Mouse (Mus musculus) kidney, adult 2 months (tissue): ENCODE data around the gene Tmem141. TPM values are rescaled to one million over a fixed set of nuclear protein-coding genes. Genes with fewer than 3 reads are reported as not detected.

Experiments
- DNase-seq: peaks from one replicate; pipeline ENCODE4 v3.0.0; 2021
- H3K27ac ChIP-seq: fragments of 200-500 bp; 2 replicates; pipeline ENCODE4 v1.5.1; 2012; ENCODE audit warnings: low read depth, low read length, control low read depth, inconsistent platforms; ENCODE audit not compliant: insufficient read depth
- H3K27me3 ChIP-seq: fragments of 200-500 bp; replicated peaks from 2 replicates; pipeline ENCODE4 v1.6.1; 2012; ENCODE audit warnings: mild to moderate bottlenecking, moderate library complexity, low read length, inconsistent platforms; ENCODE audit not compliant: control insufficient read depth, insufficient read depth
- H3K36me3 ChIP-seq: fragments of 200-500 bp; 2 replicates; pipeline ENCODE4 v1.6.1; 2012; ENCODE audit warnings: mild to moderate bottlenecking, moderate library complexity, low read length, inconsistent platforms; ENCODE audit not compliant: control insufficient read depth, insufficient read depth
- H3K4me1 ChIP-seq: fragments of 200-500 bp; 2 replicates; pipeline ENCODE4 v1.6.1; 2011; ENCODE audit warnings: low read length; ENCODE audit not compliant: control insufficient read depth, insufficient read depth
- H3K4me3 ChIP-seq: fragments of 200-500 bp; 2 replicates; pipeline ENCODE4 v1.5.1; 2011; ENCODE audit warnings: mild to moderate bottlenecking, low read depth, low read length, control low read depth; ENCODE audit not compliant: insufficient read depth
- CTCF ChIP-seq: fragments of 200-500 bp; conservative IDR thresholded peaks from 2 replicates; pipeline ENCODE4 v1.5.1; 2011; ENCODE audit warnings: low read depth, mild to moderate bottlenecking, control low read depth, low read length, moderate library complexity, mixed read lengths; ENCODE audit not compliant: insufficient read depth, insufficient read length
- POLR2A ChIP-seq: fragments of 200-500 bp; IDR thresholded peaks from one replicate; pipeline ENCODE4 v1.6.1; 2011; ENCODE audit warnings: low read depth, low read length, control low read depth
- WGBS: fragments of 180-500 bp; shearing (Covaris S2); methylation state at CpG from one replicate; pipeline ENCODE4 v1.1.7; 2018; 5-methylcytosine and 5-hydroxymethylcytosine counted together
- polyA plus RNA-seq: library from polyadenylated mRNA; depleted of rRNA; stranded (reverse); fragments of >200 nt; gene quantifications from 2 replicates; pipeline ENCODE4 v1.2.3, GENCODE M21; 2012

Tmem141 gene
- polyA plus RNA-seq, 1 experiment: 37.7 TPM

- no peak overlapping the region for H3K27ac ChIP-seq
- TF ChIP-seq CTCF: no peak
- no peak for TF ChIP-seq POLR2A
- WGBS: 20% methylated on average over 92 of the region's 92 CpGs
- DNase-seq: no peak
- H3K4me3 ChIP-seq: no peak overlapping the region
- no peaks in the 10 kb centered on the region for H3K36me3 ChIP-seq
- peaks cover 10% of the 10 kb centered on the region for H3K27me3 ChIP-seq
- H3K4me1 ChIP-seq: peaks cover 10% of the 10 kb centered on the region
Observed at GRCm38 (mm10) chr2:25576965-25577891, 44.6 kb downstream of the Tmem141 start.

DNA sequence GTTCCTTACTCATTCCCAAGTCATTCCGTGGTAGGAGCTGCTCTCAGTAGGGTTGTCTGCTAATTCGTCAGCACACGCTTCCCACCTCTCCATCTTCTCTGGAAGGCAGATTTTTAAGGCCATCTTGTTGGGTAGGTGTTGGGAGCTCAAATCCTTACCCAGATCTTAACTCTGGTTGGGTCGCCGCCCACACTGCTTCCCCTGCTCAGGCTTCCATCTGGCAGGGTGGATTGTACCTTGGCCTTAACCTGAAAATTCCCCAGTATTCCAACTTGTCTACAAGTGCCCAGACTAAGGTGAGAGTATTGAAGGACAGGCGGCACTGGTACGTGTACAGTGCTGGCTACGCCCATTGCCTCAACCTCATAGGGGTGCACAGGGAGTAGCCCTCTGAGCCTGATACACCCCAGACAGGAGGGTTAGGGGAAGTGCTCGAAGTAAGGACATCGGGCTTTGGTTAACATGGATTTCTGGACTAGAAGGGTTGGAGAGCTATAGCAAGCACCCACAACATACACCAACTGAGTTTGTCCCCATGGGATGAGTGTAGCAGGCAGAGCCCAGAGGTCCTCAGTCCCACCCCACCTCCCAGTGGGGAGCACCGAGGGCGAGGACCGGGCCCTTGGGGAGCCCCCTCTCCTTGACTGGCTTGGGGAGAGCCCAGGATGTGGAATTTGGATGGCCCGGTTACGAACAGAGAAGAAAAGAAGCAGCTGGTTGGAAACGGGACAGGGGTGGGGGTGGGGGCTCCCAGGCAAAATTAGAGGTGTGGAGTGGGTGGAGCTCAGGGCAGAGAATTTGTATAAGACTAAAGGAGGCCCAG lies 45.6 kb downstream of the Tmem141 start:
- H3K4me3 ChIP-seq: no peak overlapping the region
- no peak for TF ChIP-seq CTCF
- TF ChIP-seq POLR2A: no peak
- peaks cover 8% of the 10 kb centered on the region for H3K4me1 ChIP-seq
- no peak for DNase-seq
- peaks cover 10% of the 10 kb centered on the region for H3K27me3 ChIP-seq
- WGBS: 80% methylated on average over 16 of the region's 16 CpGs
- H3K36me3 ChIP-seq: no peaks in the 10 kb centered on the region
- H3K27ac ChIP-seq: no peak overlapping the region

DNA sequence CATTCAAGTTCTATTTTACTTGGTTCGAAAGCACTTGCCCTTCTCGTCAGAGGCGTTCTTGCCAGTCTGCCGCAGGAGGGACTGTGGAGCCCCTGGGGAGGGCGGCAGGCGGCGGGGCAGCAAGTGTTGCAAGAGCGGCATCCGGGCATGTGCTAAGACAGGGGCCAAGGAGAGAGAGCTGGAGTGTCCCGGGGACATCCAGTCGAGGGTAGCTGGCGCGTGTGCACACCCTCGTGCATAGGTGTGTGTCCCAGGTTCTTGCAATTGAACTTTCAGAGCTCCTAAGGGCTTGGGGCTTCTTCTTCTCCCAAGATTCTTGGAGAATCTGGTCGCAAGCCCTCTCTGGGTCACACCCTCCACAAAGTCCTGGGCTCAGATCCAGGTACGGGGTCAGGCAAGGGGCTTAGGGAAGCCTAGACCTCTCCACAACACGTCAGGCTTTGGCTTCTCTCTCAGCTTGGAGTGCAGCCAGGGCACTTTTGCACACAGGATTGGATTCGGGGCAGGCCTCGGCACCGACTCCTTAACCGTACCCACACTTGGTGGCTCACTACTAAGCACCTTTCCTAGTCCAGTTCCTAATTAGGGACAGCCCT lies 46.3 kb downstream of the Tmem141 start:
- no peak for DNase-seq
- peaks cover 10% of the 10 kb centered on the region for H3K27me3 ChIP-seq
- H3K4me1 ChIP-seq: peaks cover 5% of the 10 kb centered on the region
- H3K4me3 ChIP-seq: peak overlapping the region; percentile 34; the same call in 1 of the 2 replicates
- H3K36me3 ChIP-seq: no peaks in the 10 kb centered on the region
- 11% methylated on average over 21 of the region's 21 CpGs for WGBS
- H3K27ac ChIP-seq: no peak overlapping the region
- TF ChIP-seq POLR2A: no peak
- no peak for TF ChIP-seq CTCF

GRCm38 (mm10) chr2:25574579-25575431 lies 47.0 kb downstream of the Tmem141 start, which contains the start of the genes Mamdc4 and Phpt1:
TSS of gene Mamdc4 (minus strand) at chr2:25574845.
TSS of gene Phpt1 (minus strand) at chr2:25575224.
- H3K36me3 ChIP-seq: no peaks in the 10 kb centered on the region
- under 1% methylated on average over 45 of the region's 45 CpGs for WGBS
- peaks cover 10% of the 10 kb centered on the region for H3K27me3 ChIP-seq
- peak within 1 kb of the TSS; percentile 88 for H3K27ac ChIP-seq
- peak within 1 kb of the TSS; percentile 68 for H3K4me3 ChIP-seq
- DNase-seq: peak; percentile 99
- peaks cover 5% of the 10 kb centered on the region for H3K4me1 ChIP-seq
- TF ChIP-seq CTCF (no peak), POLR2A (peak; percentile 41)

DNA sequence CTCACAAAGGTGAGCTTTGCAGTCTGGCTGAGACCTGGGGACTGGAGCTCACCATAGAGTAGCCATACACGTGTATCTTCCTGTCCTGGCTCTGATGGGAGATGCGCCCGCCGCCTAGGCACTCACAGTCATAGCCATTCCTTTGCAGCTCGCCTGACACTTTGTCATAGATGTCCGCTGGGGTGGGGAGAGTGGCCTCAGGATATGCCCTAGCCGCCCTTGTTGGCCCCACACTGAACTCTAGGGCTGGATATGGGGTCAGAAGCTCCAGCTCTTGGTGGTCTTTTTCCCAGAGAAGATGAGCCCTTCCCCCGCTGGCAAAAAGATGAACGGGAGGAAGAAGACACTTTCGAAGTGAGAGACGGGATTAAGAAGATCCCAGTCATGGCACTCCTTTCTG lies 47.7 kb downstream of the Tmem141 start:
- H3K27me3 ChIP-seq: peaks cover 7% of the 10 kb centered on the region
- H3K27ac ChIP-seq: peak overlapping the region; percentile 8; the same call in 1 of the 2 replicates
- no peak for TF ChIP-seq CTCF
- TF ChIP-seq POLR2A: no peak
- H3K36me3 ChIP-seq: no peaks in the 10 kb centered on the region
- peaks cover 5% of the 10 kb centered on the region for H3K4me1 ChIP-seq
- DNase-seq: no peak
- 10% methylated on average over 11 of the region's 11 CpGs for WGBS
- H3K4me3 ChIP-seq: peak overlapping the region; percentile 68

DNA sequence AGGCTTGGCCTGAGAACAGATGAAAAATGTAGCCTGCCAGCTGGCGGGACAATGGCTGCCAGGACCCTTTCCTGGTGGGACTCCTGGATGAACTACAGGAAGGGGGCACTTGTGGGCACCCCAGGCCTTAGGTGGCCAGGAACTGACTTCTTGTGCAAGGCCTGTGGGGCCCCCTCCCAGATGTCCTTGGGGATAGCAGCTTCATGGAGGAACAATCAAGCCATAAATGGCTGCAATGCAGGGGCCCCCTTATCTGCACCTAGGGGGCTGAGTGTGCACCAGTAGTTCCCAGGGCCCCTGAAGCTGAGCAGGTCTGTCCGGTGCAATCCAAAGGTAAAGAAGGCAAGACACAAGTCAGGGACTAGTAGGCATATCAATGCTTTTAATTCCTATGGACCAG lies 48.7 kb downstream of the Tmem141 start:
- WGBS: 86% methylated on average over 2 of the region's 2 CpGs
- DNase-seq: no peak
- Histone ChIP-seq H3K4me1 (peaks cover 5% of the 10 kb centered on the region), H3K36me3 (no peaks in the 10 kb centered on the region), H3K27ac (no peak overlapping the region), H3K4me3 (no peak overlapping the region), H3K27me3 (peaks cover 4% of the 10 kb centered on the region; the same call in 1 of the 2 replicates)
- TF ChIP-seq POLR2A (no peak), CTCF (no peak)
